Mouse (Mus musculus) MEL (cell line): Measurements from ENCODE around the gene Ube2q1. TPM values are rescaled to one million over a fixed set of nuclear protein-coding genes. Genes with fewer than 3 reads are reported as not detected.

Source experiments
- DNase-seq: peaks from one replicate; pipeline ENCODE4 v3.0.0; 2011; ENCODE audit warnings: low read depth, low spot score
- H3K27ac ChIP-seq: 2 replicates; pipeline ENCODE4 v1.5.1; 2012; ENCODE audit warnings: low read depth, mild to moderate bottlenecking, control low read depth, low read length, moderate library complexity; ENCODE audit not compliant: control insufficient read depth
- H3K27me3 ChIP-seq, 2 experiments: fragments of 150-350 bp in 1 of 2; sonication (generic) in 1 of 2; 2 replicates each; pipeline ENCODE4 v1.6.1; 2012; ENCODE audit warnings: low read length in 2 of 2, mild to moderate bottlenecking in 2 of 2, improper control_type of control experiment in 1 of 2, moderate library complexity in 1 of 2; ENCODE audit not compliant: insufficient read depth in 2 of 2, control insufficient read depth in 1 of 2
- H3K36me3 ChIP-seq, 2 experiments: 2 replicates each; pipeline ENCODE4 v1.6.1; 2012 to 2014; ENCODE audit warnings: low read length in 2 of 2, improper control_type of control experiment in 1 of 2, inconsistent platforms in 1 of 2, mild to moderate bottlenecking in 1 of 2; ENCODE audit not compliant: insufficient read depth in 2 of 2, control insufficient read depth in 1 of 2
- H3K4me1 ChIP-seq, 2 experiments: fragments of 150-350 bp in 1 of 2; sonication (generic) in 1 of 2; 2 replicates each; pipeline ENCODE4 v1.6.1; 2012; ENCODE audit warnings: low read length in 2 of 2, improper control_type of control experiment in 1 of 2, mild to moderate bottlenecking in 1 of 2; ENCODE audit not compliant: insufficient read depth in 2 of 2, control insufficient read depth in 1 of 2
- H3K4me3 ChIP-seq, 2 experiments: fragments of 150-350 bp in 1 of 2; sonication (generic) in 1 of 2; 2 replicates each; pipeline ENCODE4 v1.5.1; 2012; ENCODE audit warnings: low read depth in 2 of 2, low read length in 2 of 2, mild to moderate bottlenecking in 2 of 2, moderate library complexity in 2 of 2, control low read depth in 1 of 2, improper control_type of control experiment in 1 of 2; ENCODE audit not compliant: control insufficient read depth in 1 of 2, insufficient read depth in 1 of 2
- H3K79me2 ChIP-seq: 2 replicates; pipeline ENCODE4 v1.6.1; 2012; ENCODE audit warnings: mild to moderate bottlenecking, low read length, moderate library complexity; ENCODE audit not compliant: control insufficient read depth, poor library complexity, insufficient read depth
- H3K9ac ChIP-seq: 2 replicates; pipeline ENCODE4 v1.6.1; 2012; ENCODE audit warnings: low read depth, mild to moderate bottlenecking, control low read depth, low read length, moderate library complexity; ENCODE audit not compliant: control insufficient read depth, poor library complexity, severe bottlenecking
- H3K9me3 ChIP-seq: fragments of 150-350 bp; sonication (generic); replicated peaks from 2 replicates; pipeline ENCODE4 v1.6.1; 2012; ENCODE audit warnings: mild to moderate bottlenecking, low read length, improper control_type of control experiment, moderate library complexity; ENCODE audit not compliant: insufficient read depth
- BHLHE40 ChIP-seq: IDR thresholded peaks from 2 replicates; pipeline ENCODE4 v1.6.1; 2012; ENCODE audit warnings: low read depth, mild to moderate bottlenecking, inconsistent platforms, low read length, improper control_type of control experiment, borderline replicate concordance
- CTCF ChIP-seq, 3 experiments: IDR thresholded peaks in 2 of 3; conservative IDR thresholded peaks in 1 of 3; 2 replicates each; pipeline ENCODE4 v1.5.1; 2011 to 2012; ENCODE audit warnings: low read length in 3 of 3, low read depth in 2 of 3, mild to moderate bottlenecking in 2 of 3, improper control_type of control experiment in 1 of 3, inconsistent platforms in 1 of 3, mixed read lengths in 1 of 3, moderate library complexity in 1 of 3; ENCODE audit not compliant: control insufficient read depth in 1 of 3, insufficient read depth in 1 of 3, poor library complexity in 1 of 3, severe bottlenecking in 1 of 3
- ELF1 ChIP-seq: IDR thresholded peaks from 2 replicates; pipeline ENCODE4 v1.6.1; 2014; ENCODE audit warnings: low read depth, mild to moderate bottlenecking, inconsistent platforms, low read length, improper control_type of control experiment, moderate library complexity
- EP300 ChIP-seq, 2 experiments: IDR thresholded peaks; 2 replicates each; pipeline ENCODE4 v1.6.1; 2011; ENCODE audit warnings: improper control_type of control experiment in 2 of 2, low read length in 2 of 2, low read depth in 1 of 2, mild to moderate bottlenecking in 1 of 2
- ETS1 ChIP-seq: IDR thresholded peaks from 2 replicates; pipeline ENCODE4 v1.6.1; 2012; ENCODE audit warnings: low read depth, mild to moderate bottlenecking, inconsistent platforms, low read length, improper control_type of control experiment, moderate library complexity
- GABPA ChIP-seq: IDR thresholded peaks from 2 replicates; pipeline ENCODE4 v1.6.1; 2012; ENCODE audit warnings: low read depth, mild to moderate bottlenecking, inconsistent platforms, low read length, improper control_type of control experiment, moderate library complexity
- GATA1 ChIP-seq: IDR thresholded peaks from 2 replicates; pipeline ENCODE4 v1.6.1; 2011; ENCODE audit warnings: low read depth, low read length, improper control_type of control experiment
- HCFC1 ChIP-seq: IDR thresholded peaks from 2 replicates; pipeline ENCODE4 v1.6.1; 2012; ENCODE audit warnings: low read depth, mild to moderate bottlenecking, inconsistent platforms, low read length, improper control_type of control experiment, moderate library complexity
- JUND ChIP-seq: IDR thresholded peaks from 2 replicates; pipeline ENCODE4 v1.6.1; 2011; ENCODE audit warnings: low read depth, mild to moderate bottlenecking, improper control_type of control experiment, low read length
- KAT2A ChIP-seq: conservative IDR thresholded peaks from 2 replicates; pipeline ENCODE4 v1.6.1; 2012; ENCODE audit warnings: low read depth, low read length, improper control_type of control experiment, inconsistent platforms
- MAX ChIP-seq: IDR thresholded peaks from 2 replicates; pipeline ENCODE4 v1.6.1; 2011; ENCODE audit warnings: low read length, improper control_type of control experiment
- MAZ ChIP-seq: IDR thresholded peaks from 2 replicates; pipeline ENCODE4 v1.6.1; 2012; ENCODE audit warnings: low read depth, mild to moderate bottlenecking, inconsistent platforms, low read length, improper control_type of control experiment
- MEF2A ChIP-seq: IDR thresholded peaks from 2 replicates; pipeline ENCODE4 v1.6.1; 2014; ENCODE audit warnings: low read depth, mild to moderate bottlenecking, inconsistent platforms, low read length, improper control_type of control experiment; ENCODE audit not compliant: poor library complexity, insufficient replicate concordance, severe bottlenecking; ENCODE audit errors: extremely low read depth
- MXI1 ChIP-seq: IDR thresholded peaks from 2 replicates; pipeline ENCODE4 v1.6.1; 2011; ENCODE audit warnings: mild to moderate bottlenecking, low read depth, low read length, improper control_type of control experiment
- MYB ChIP-seq: IDR thresholded peaks from 2 replicates; pipeline ENCODE4 v1.6.1; 2011; ENCODE audit warnings: mild to moderate bottlenecking, low read depth, low read length, improper control_type of control experiment
- MYC ChIP-seq: IDR thresholded peaks from 2 replicates; pipeline ENCODE4 v1.6.1; 2011; ENCODE audit warnings: low read depth, mild to moderate bottlenecking, low read length, improper control_type of control experiment, moderate library complexity
- NELFE ChIP-seq: IDR thresholded peaks from 2 replicates; pipeline ENCODE4 v1.6.1; 2011; ENCODE audit warnings: low read depth, low read length, improper control_type of control experiment
- NRF1 ChIP-seq: IDR thresholded peaks from 2 replicates; pipeline ENCODE4 v1.6.1; 2014; ENCODE audit warnings: low read depth, mild to moderate bottlenecking, inconsistent platforms, low read length, improper control_type of control experiment, moderate library complexity; ENCODE audit not compliant: poor library complexity, insufficient read depth, severe bottlenecking
- POLR2A ChIP-seq, 2 experiments: IDR thresholded peaks; 2 replicates each; pipeline ENCODE4 v1.6.1; 2011 to 2012; ENCODE audit warnings: low read length in 2 of 2, mild to moderate bottlenecking in 2 of 2, control low read depth in 1 of 2, improper control_type of control experiment in 1 of 2, low read depth in 1 of 2, moderate library complexity in 1 of 2; ENCODE audit not compliant: control insufficient read depth in 1 of 2, insufficient read depth in 1 of 2, poor library complexity in 1 of 2
- POLR2AphosphoS5 ChIP-seq: IDR thresholded peaks from 2 replicates; pipeline ENCODE4 v1.6.1; 2012; ENCODE audit warnings: low read depth, borderline replicate concordance, mild to moderate bottlenecking, inconsistent platforms, low read length, moderate library complexity, mixed read lengths
- RAD21 ChIP-seq: IDR thresholded peaks from 2 replicates; pipeline ENCODE4 v1.6.1; 2011; ENCODE audit warnings: mild to moderate bottlenecking, low read depth, low read length, improper control_type of control experiment
- RCOR1 ChIP-seq: IDR thresholded peaks from 2 replicates; pipeline ENCODE4 v1.6.1; 2012; ENCODE audit warnings: low read depth, mild to moderate bottlenecking, inconsistent platforms, low read length, improper control_type of control experiment
- SIN3A ChIP-seq: IDR thresholded peaks from 2 replicates; pipeline ENCODE4 v1.6.1; 2012; ENCODE audit warnings: low read length, improper control_type of control experiment, inconsistent platforms
- SMC3 ChIP-seq: IDR thresholded peaks from 2 replicates; pipeline ENCODE4 v1.6.1; 2011; ENCODE audit warnings: low read depth, low read length, improper control_type of control experiment
- TAL1 ChIP-seq: IDR thresholded peaks from 2 replicates; pipeline ENCODE4 v1.6.1; 2012; ENCODE audit warnings: mild to moderate bottlenecking, inconsistent platforms, low read length, moderate library complexity, mixed read lengths
- TBP ChIP-seq: IDR thresholded peaks from 2 replicates; pipeline ENCODE4 v1.8.0; 2011; ENCODE audit warnings: low read depth, low read length, improper control_type of control experiment
- TCF12 ChIP-seq: IDR thresholded peaks from 2 replicates; pipeline ENCODE4 v1.6.1; 2014; ENCODE audit warnings: low read depth, mild to moderate bottlenecking, inconsistent platforms, low read length, improper control_type of control experiment, moderate library complexity
- UBTF ChIP-seq: IDR thresholded peaks from 2 replicates; pipeline ENCODE4 v1.6.1; 2012; ENCODE audit warnings: low read depth, mild to moderate bottlenecking, inconsistent platforms, low read length, improper control_type of control experiment, moderate library complexity, borderline replicate concordance; ENCODE audit not compliant: insufficient read depth
- USF1 ChIP-seq: IDR thresholded peaks from 2 replicates; pipeline ENCODE4 v1.6.1; 2014; ENCODE audit warnings: low read depth, mild to moderate bottlenecking, inconsistent platforms, low read length, improper control_type of control experiment, moderate library complexity
- USF2 ChIP-seq, 2 experiments: IDR thresholded peaks; 2 replicates each; pipeline ENCODE4 v1.6.1; 2011 to 2012; ENCODE audit warnings: improper control_type of control experiment in 2 of 2, low read length in 2 of 2, borderline replicate concordance in 1 of 2, inconsistent platforms in 1 of 2, low read depth in 1 of 2, mild to moderate bottlenecking in 1 of 2; ENCODE audit not compliant: insufficient read depth in 1 of 2
- ZC3H11A ChIP-seq: IDR thresholded peaks from 2 replicates; pipeline ENCODE4 v1.6.1; 2012; ENCODE audit warnings: low read depth, mild to moderate bottlenecking, inconsistent platforms, low read length, improper control_type of control experiment
- ZMIZ1 ChIP-seq: IDR thresholded peaks from 2 replicates; pipeline ENCODE4 v1.6.1; 2012; ENCODE audit warnings: low read depth, mild to moderate bottlenecking, inconsistent platforms, low read length, improper control_type of control experiment, moderate library complexity
- ZNF384 ChIP-seq: IDR thresholded peaks from 2 replicates; pipeline ENCODE4 v1.6.1; 2012; ENCODE audit warnings: low read depth, mild to moderate bottlenecking, inconsistent platforms, low read length, improper control_type of control experiment
- polyA plus RNA-seq, 2 experiments: library from polyadenylated mRNA; stranded (reverse) in 1 of 2; unstranded in 1 of 2; fragments of >175 nt in 1 of 2; fragments of >200 nt in 1 of 2; gene quantifications; 2 replicates each; pipeline versions ENCODE4 v1.2.1 to v1.2.4; 2012; ENCODE audit warnings: low replicate concordance in 2 of 2, low read depth in 1 of 2; ENCODE audit not compliant: insufficient read length in 2 of 2, insufficient read depth in 1 of 2, missing spikeins in 1 of 2
- total RNA-seq: library from RNA; depleted of rRNA; stranded (reverse); fragments of 300-350 nt; gene quantifications from 2 replicates; pipeline ENCODE4 v1.2.3, GENCODE M21; 2012

The Ube2q1 gene
- total and polyA plus RNA-seq, 3 experiments: 73.8 to 162 (median 89.0) TPM

- Histone ChIP-seq H3K27me3 (no peaks in the 10 kb centered on the region), H3K27ac (peak overlapping the region; percentile 91), H3K9me3 (no peaks in the 10 kb centered on the region)
These were observed 48.4 kb downstream of the Ube2q1 start for GRCm38 (mm10) chr3:89821548-89822480.

GRCm38 (mm10) chr3:89823594-89823993, 50.2 kb downstream of the Ube2q1 start:
- H3K79me2 ChIP-seq: peaks cover 1% of the 10 kb centered on the region; the same call in 1 of the 2 replicates
- peak; percentile 74 for DNase-seq
- peak overlapping the region; percentile 56 for H3K27ac ChIP-seq
- peak overlapping the region; percentile 50 for H3K9ac ChIP-seq
- H3K4me3 ChIP-seq: peak overlapping the region; percentile 24 to 28; a peak in 3 of 4 replicates
- H3K9me3 ChIP-seq: no peaks in the 10 kb centered on the region
- peaks cover 0 to 38% of the 10 kb centered on the region in 2 experiments; a peak in 2 of 4 replicates for H3K36me3 ChIP-seq
- H3K27me3 ChIP-seq: no peaks in the 10 kb centered on the region
- peaks cover 22 to 43% of the 10 kb centered on the region in 2 experiments for H3K4me1 ChIP-seq
- TF ChIP-seq MXI1 (peak; percentile 58), SIN3A (peak; percentile 62; the same call in 1 of the 2 replicates), GATA1 (peak; percentile 18; the same call in 1 of the 2 replicates), POLR2AphosphoS5 (no peak), USF2 (IDR thresholded peaks at IDR 0.05; ENCODE audit: borderline replicate concordance in 1 of 2, insufficient read depth in 1 of 2, low read depth in 1 of 2, low read length in 2 of 2) (no peak), ETS1 (no peak), JUND (no peak), ELF1 (peak; percentile 80), MAX (peak; percentile 28; the same call in 1 of the 2 replicates), USF1 (0 out of 2 replicates have a peak, but pooled peaks have one; percentile 19), MYC (peak; percentile 39; the same call in 1 of the 2 replicates), POLR2A (IDR thresholded peaks at IDR 0.05; ENCODE audit: control insufficient read depth in 1 of 2, insufficient read depth in 1 of 2, low read depth in 1 of 2, low read length in 2 of 2, poor library complexity in 1 of 2) (peak in 1 of 2 experiments; percentile 92; a peak in 2 of 4 replicates), EP300 (IDR thresholded peaks at IDR 0.05; ENCODE audit: low read depth in 1 of 2, low read length in 2 of 2) (peak in 1 of 2 experiments; percentile 25; a peak in 1 of 4 replicates), NELFE (peak; percentile 89)

More at GRCm38 (mm10) chr3:89821548-89822480, 48.4 kb downstream of the Ube2q1 start:
- no peak; a peak in 2 of 4 replicates for TF ChIP-seq POLR2A (IDR thresholded peaks at IDR 0.05; ENCODE audit: control insufficient read depth in 1 of 2, insufficient read depth in 1 of 2, low read depth in 1 of 2, low read length in 2 of 2, poor library complexity in 1 of 2)
- TF ChIP-seq CTCF (IDR thresholded peaks at IDR 0.05 in 2 of 3, conservative IDR thresholded peaks at IDR 0.05 in 1 of 3; ENCODE audit: control insufficient read depth in 1 of 3, insufficient read depth in 1 of 3, low read depth in 2 of 3, low read length in 3 of 3, poor library complexity in 1 of 3, severe bottlenecking in 1 of 3): peak in 1 of 3 experiments; percentile 3; a peak in 1 of 6 replicates
- peak; percentile 86; the same call in 1 of the 2 replicates for TF ChIP-seq UBTF
- TF ChIP-seq RAD21: no peak
- no peak for TF ChIP-seq TAL1
- TF ChIP-seq ZC3H11A: no peak
- peak; percentile 30 to 33; a peak in 3 of 4 replicates for TF ChIP-seq EP300 (IDR thresholded peaks at IDR 0.05; ENCODE audit: low read depth in 1 of 2, low read length in 2 of 2)
- 0 out of 2 replicates have a peak, but pooled peaks have one; percentile 6 for TF ChIP-seq RCOR1
- TF ChIP-seq MAZ: 0 out of 2 replicates have a peak, but pooled peaks have one; percentile 53
- TF ChIP-seq MYC: peak; percentile 19
- TF ChIP-seq MAX: 0 out of 2 replicates have a peak, but pooled peaks have one; percentile 53
- TF ChIP-seq USF2 (IDR thresholded peaks at IDR 0.05; ENCODE audit: borderline replicate concordance in 1 of 2, insufficient read depth in 1 of 2, low read depth in 1 of 2, low read length in 2 of 2): no peak
- TF ChIP-seq MXI1: peak; percentile 55
- no peak for TF ChIP-seq BHLHE40
- TF ChIP-seq GATA1: 0 out of 2 replicates have a peak, but pooled peaks have one; percentile 2
- TF ChIP-seq TCF12: no peak; the same call in 1 of the 2 replicates
- TF ChIP-seq NRF1: no peak
- no peak for TF ChIP-seq ZMIZ1
- peak; percentile 20; the same call in 1 of the 2 replicates for TF ChIP-seq HCFC1
- TF ChIP-seq NELFE: peak; percentile 41; the same call in 1 of the 2 replicates
- no peak for TF ChIP-seq KAT2A
- no peak for TF ChIP-seq POLR2AphosphoS5
- peak; percentile 44 for TF ChIP-seq SIN3A
- TF ChIP-seq JUND: no peak
- TF ChIP-seq ZNF384: peak; percentile 78; the same call in 1 of the 2 replicates
- no peak for TF ChIP-seq USF1
- TF ChIP-seq MEF2A: no peak
- no peak for TF ChIP-seq SMC3
- 0 out of 2 replicates have a peak, but pooled peaks have one; percentile 29 for TF ChIP-seq ETS1
- TF ChIP-seq MYB: no peak
- TF ChIP-seq TBP: peak; percentile 87
- no peak for TF ChIP-seq GABPA
- Histone ChIP-seq H3K36me3 (peaks cover 0 to 38% of the 10 kb centered on the region in 2 experiments; a peak in 2 of 4 replicates), H3K4me1 (peaks cover 22 to 49% of the 10 kb centered on the region in 2 experiments), H3K9ac (peak overlapping the region; percentile 67), H3K79me2 (peaks cover 1% of the 10 kb centered on the region; the same call in 1 of the 2 replicates), H3K4me3 (peak overlapping the region; percentile 42 to 52)
- peak; percentile 77 for DNase-seq
